Mouse (Mus musculus): ENCODE results near the gene Rrnad1.
"Not testable (repeated sequence)": the region's sequence is repeated elsewhere in the genome, so short reads cannot be mapped to it uniquely, and the experiment has no call there.

- TF ChIP-seq POLR2A (IDR thresholded peaks at IDR 0.05; ENCODE audit: low read depth, low read length); CTCF (conservative IDR thresholded peaks at IDR 0.05; ENCODE audit: insufficient read depth, insufficient read length, low read depth, low read length): not testable (repeated sequence)
Measured at GRCm38 (mm10) chr3:87901959-87902358, 28.6 kb downstream of the Rrnad1 start.
